Mouse (Mus musculus): ENCODE data around the gene Cul3.
A peak's percentile ranks its signal among the peaks of the same experiment; 100 is the strongest.

Cul3 gene

GRCm38 (mm10) chr1:80315533-80316045 lies 24.7 kb downstream of the Cul3 start:
- DNase-seq (ENCODE audit: low read depth, low spot score): no peak

DNA sequence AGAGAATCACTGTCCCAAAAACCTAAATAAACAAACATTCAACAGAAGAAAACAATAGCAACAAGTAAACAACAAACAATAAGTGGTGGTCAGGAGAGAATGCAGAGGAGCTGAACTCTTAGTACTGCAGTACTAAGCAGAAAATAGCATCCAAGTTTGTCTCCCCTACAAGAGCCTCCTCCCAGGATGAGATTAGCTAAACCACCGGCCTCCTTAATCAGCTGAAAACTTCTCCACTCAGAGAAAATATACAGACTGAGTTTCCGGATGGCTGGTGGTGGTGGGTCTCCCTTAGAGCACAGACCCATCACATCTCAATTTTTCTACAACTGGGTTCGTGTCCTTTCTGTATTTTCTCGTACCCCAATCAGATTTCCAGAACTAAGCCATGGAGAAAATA lies 47.0 kb downstream of the Cul3 start:
- DNase-seq (ENCODE audit: low read depth, low spot score): no peak

- DNase-seq (ENCODE audit: low read depth, low spot score): no peak
Measured at GRCm38 (mm10) chr1:80278731-80279130, 61.5 kb downstream of the Cul3 start.

- no peak for DNase-seq (ENCODE audit: low read depth, low spot score)
Measured at GRCm38 (mm10) chr1:80260443-80260842, 79.8 kb downstream of the Cul3 start.

GRCm38 (mm10) chr1:80258632-80259031 lies 81.6 kb downstream of the Cul3 start:
- DNase-seq (ENCODE audit: low read depth, low spot score): no peak

DNA sequence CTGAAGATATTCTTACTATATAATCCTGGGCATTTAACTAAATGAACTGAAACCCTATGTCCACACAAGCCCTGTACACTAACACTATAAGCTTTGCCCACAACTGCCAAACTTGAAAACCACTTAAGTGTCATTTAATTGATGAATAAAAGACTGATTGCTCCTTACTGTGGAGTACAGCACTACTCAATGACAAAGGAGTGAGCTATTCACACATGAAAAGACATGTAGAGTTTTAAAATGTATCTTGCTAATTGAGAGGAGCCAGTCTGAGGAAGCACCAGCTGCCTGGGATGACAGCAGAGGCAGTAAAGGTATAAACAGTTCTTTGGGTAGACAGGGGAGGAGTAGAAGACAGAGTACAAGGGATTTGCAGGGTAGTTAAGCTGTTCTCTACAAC lies 87.0 kb downstream of the Cul3 start:
- DNase-seq (ENCODE audit: low read depth, low spot score): no peak

DNA sequence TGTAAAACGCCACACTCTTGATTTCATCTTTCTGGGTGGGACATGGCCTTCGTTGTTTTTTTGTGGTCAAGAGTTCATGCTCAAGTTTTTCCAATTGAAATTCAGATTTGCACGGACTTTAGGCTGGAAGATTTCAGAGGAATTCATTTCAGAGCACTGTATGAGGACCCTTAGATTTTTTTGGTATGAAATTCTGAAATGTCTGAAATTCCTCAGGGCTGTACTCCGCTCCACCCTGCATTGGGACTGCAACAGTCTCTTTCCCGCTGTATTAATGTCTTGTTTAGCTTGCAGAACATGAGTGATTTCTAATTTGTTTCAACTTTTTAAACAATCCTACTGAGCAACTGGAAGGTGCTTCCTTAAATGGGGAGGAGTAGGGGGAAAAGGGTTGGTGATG lies 90.0 kb downstream of the Cul3 start:
- no peak for DNase-seq (ENCODE audit: low read depth, low spot score)

- DNase-seq (ENCODE audit: low read depth, low spot score): no peak
Measured at GRCm38 (mm10) chr1:80247131-80247530, 93.1 kb downstream of the Cul3 start.

DNA sequence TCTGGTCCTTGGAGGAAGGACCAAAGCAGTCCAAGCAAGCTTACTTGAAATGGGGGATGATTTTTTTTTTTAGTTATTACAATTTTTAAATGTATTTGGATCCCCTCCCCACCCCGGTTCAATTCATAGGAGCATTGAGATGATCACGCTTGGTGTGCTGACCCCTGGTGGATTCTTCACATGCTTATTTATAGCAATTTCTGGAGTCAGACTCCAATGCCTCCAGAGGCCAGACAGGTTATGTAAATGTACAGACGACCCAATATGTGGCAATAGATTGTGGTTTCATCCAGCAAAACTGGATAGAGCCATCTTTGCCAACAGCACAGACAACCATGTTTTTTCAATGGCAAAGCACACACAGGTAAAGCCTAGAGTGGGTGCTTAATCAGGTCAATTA lies 96.2 kb downstream of the Cul3 start:
- DNase-seq (ENCODE audit: low read depth, low spot score): peak; percentile 42

DNA sequence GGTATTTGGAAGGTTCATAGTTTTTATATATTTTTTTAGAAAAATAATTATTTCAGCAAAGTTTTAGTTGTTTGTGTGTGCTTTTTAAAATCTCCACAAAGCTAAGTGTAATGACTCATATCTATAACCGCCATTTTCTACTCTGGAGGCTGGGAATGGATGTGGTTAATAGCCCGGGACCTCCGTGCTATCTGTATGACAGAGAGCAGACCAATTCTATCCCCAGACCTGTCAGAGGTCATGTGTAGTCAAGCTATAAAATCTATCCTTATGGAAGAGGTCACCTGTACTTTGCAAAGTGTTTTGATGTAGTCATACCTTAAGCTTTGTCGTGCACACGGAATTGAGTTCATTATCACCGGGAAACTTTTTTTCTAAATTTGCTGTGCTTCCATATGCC lies 98.7 kb downstream of the Cul3 start:
- DNase-seq (ENCODE audit: low read depth, low spot score): no peak

GRCm38 (mm10) chr1:80240017-80240660 lies 100.1 kb downstream of the Cul3 start:
- no peak for DNase-seq (ENCODE audit: low read depth, low spot score)

GRCm38 (mm10) chr1:80239481-80239880 lies 100.8 kb downstream of the Cul3 start:
- no peak for DNase-seq (ENCODE audit: low read depth, low spot score)

DNA sequence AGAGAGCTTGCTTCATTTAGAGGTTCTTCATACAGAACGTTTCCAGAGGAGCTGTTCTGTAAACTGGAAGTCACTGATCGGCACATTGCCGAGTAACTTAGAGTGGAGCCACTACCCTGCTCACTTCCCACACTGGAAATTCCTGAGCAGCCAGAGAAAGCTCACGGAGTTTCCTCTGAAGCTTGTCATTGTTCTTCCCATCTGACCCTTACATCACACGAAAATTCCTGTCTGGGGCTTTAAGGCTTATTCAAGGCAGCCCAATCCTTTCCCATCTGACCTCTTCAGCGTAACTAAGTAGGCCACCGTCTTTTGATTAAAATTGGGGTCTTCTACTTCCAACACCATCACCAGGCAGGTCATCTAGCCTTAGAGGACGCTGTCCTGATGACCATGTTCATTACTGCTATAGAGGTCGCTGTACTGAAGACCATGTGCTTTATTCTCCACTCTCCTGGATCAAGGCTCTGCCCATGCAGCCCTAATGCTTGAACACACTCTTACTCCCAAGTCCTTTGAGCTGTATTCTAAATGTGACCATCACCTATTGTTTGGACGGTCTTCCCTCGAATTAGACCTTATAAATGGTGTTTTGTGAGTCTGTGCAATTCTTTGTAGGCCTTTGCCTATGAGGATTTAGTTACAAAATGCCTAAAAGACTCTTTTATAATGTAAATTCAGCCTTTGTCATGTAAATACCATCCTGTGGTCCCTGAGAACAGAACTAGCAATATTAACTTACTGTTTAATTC lies 103.2 kb downstream of the Cul3 start:
- DNase-seq (ENCODE audit: low read depth, low spot score): no peak

DNA sequence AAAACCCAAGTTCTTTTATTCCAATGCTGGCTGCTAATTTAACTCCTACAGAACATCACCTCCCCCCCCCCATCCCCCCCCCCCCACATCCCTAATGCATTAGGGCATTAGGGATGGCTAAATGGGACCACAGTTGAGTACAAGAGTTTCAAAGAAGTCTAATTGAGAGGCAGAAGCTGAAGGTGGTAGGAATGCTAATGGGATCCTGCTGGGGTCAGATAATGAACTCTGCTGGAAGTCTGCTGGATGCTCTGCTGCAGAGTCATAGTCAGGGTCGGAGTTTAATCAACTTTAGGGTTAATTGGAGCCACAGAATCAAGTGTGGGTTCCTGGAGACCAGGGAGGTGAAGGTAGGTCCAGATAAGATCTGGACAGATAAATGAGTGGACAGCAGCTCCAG lies 104.2 kb downstream of the Cul3 start:
- no peak for DNase-seq (ENCODE audit: low read depth, low spot score)

DNA sequence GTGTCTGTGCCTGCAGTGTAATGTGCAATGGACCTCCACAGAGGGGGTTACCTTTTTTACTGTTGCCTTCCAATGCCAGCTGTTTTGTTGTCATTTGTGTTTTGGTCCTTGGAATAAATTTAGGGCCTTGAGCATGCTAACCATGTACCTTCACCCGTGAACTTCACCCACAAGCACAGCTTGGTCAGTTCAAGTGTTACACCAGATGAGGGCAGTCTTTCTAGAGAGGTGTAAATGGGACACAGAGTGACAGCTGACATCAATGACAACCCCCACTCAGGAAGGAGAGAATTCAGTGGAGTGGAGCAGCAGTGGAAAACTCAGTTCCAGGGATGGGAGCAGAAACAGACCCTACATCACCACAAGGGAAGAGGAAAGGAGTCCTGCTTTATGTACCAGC lies 109.7 kb downstream of the Cul3 start:
- DNase-seq (ENCODE audit: low read depth, low spot score): peak; percentile 38

DNA sequence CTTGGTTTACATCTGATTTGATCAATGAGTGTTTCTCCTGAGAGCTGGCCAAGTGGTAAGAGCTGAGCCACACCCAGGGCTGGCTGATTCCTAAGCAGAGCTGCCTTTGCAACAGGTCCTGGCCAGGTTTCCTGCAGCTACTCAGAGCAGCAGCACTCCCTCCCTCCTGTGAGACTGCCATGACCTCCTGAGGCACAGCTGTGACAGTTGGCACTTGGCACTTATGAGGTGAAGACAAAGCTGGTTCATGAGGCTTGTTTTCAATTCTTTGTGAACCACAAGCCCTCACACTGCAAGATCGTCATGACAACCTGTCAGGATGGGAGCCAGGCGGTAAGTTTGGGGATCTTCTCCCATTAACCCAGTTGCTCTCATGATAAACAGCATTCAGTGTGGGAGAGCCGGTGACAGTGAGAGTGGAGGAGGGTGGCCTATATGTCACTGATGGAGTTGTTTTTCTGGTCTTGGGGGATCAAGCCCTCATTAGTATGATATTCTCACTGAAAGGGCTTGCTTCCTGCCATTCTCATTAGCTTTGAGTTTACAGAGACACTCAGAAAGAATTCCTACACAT lies 115.4 kb downstream of the Cul3 start:
- no peak for DNase-seq (ENCODE audit: low read depth, low spot score)

DNA sequence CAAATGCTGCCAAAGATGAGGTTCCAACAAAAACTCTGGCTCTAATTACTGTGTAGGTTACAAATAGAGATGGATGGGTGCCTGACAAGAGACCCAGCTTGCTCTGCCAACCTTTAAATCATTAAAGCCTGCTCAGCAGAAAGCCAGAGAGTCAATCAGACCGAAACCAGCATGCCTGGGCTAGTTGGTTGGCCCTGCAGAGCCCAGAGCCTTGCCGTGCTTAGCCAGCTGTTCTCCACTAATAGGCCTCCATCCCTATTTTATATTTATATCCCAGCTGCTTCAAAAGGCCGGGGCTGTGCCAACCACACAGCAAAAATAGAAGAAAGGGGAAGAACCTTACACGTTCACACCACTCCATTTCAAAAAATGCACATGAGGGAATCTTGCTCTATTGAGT lies 119.1 kb downstream of the Cul3 start:
- no peak for DNase-seq (ENCODE audit: low read depth, low spot score)

- DNase-seq (ENCODE audit: low read depth, low spot score): peak; percentile 55
Measured at GRCm38 (mm10) chr1:80218268-80218667, 122.0 kb downstream of the Cul3 start, which contains the start of gene Fam124b. Gene Fam124b (minus strand): TSS chr1:80218473.

All from CD4-positive, CD25-positive, alpha-beta regulatory T cell, adult 2 months (primary cell).